Mouse (Mus musculus) midbrain, embryonic 13.5 days (tissue): ENCODE data around the gene Zfp148. TPM values are rescaled to one million over a fixed set of nuclear protein-coding genes. Genes with fewer than 3 reads are reported as not detected.
"Not testable (repeated sequence)": the region's sequence is repeated elsewhere in the genome, so short reads cannot be mapped to it uniquely, and the experiment has no call there.

Experiments
- ATAC-seq: fragments of 200-750 bp; cut with Nextera tagmentation; 2 replicates; pipeline ENCODE4 v1.8.0; 2017; ENCODE audit warnings: mild to moderate bottlenecking, moderate TSS enrichment, moderate library complexity
- H3K27ac ChIP-seq: fragments of 300-500 bp; sonication (generic); 2 replicates; pipeline ENCODE4 v1.5.1; 2015; ENCODE audit warnings: inconsistent platforms, mild to moderate bottlenecking, moderate library complexity
- H3K27me3 ChIP-seq: fragments of 300-500 bp; sonication (generic); 2 replicates; pipeline ENCODE4 v1.6.1; 2015; ENCODE audit warnings: mild to moderate bottlenecking, inconsistent platforms
- H3K36me3 ChIP-seq: fragments of 300-500 bp; sonication (generic); 2 replicates; pipeline ENCODE4 v1.6.1; 2015; ENCODE audit warnings: mild to moderate bottlenecking, inconsistent platforms
- H3K4me1 ChIP-seq: fragments of 300-500 bp; sonication (generic); replicated peaks from 2 replicates; pipeline ENCODE4 v1.6.1; 2015; ENCODE audit warnings: inconsistent platforms
- H3K4me2 ChIP-seq: fragments of 300-500 bp; sonication (generic); replicated peaks from 2 replicates; pipeline ENCODE4 v1.6.1; 2015; ENCODE audit warnings: moderate library complexity, mild to moderate bottlenecking, inconsistent platforms
- H3K4me3 ChIP-seq: fragments of 300-500 bp; sonication (generic); replicated peaks from 2 replicates; pipeline ENCODE4 v1.5.1; 2015; ENCODE audit warnings: mild to moderate bottlenecking, inconsistent platforms
- H3K9ac ChIP-seq: fragments of 300-500 bp; sonication (generic); replicated peaks from 2 replicates; pipeline ENCODE4 v1.6.1; 2015; ENCODE audit warnings: mild to moderate bottlenecking, inconsistent platforms
- H3K9me3 ChIP-seq: fragments of 300-500 bp; sonication (generic); 2 replicates; pipeline ENCODE4 v1.6.1; 2016; ENCODE audit warnings: mild to moderate bottlenecking, inconsistent platforms
- WGBS: fragments of 180-500 bp; shearing (Covaris S2); methylation state at CpG from one replicate; pipeline ENCODE4 v1.1.7; 2015; 5-methylcytosine and 5-hydroxymethylcytosine counted together
- polyA plus RNA-seq: library from polyadenylated mRNA; unstranded; fragments of >200 nt; fragmentation: Nextera tagmentation; extraction: Ambion mirVana; gene quantifications from 2 replicates; pipeline ENCODE4 v1.2.1, GENCODE M21; 2015

The Zfp148 gene
- polyA plus RNA-seq, 1 experiment from 2014 or later: 55.8 TPM

DNA sequence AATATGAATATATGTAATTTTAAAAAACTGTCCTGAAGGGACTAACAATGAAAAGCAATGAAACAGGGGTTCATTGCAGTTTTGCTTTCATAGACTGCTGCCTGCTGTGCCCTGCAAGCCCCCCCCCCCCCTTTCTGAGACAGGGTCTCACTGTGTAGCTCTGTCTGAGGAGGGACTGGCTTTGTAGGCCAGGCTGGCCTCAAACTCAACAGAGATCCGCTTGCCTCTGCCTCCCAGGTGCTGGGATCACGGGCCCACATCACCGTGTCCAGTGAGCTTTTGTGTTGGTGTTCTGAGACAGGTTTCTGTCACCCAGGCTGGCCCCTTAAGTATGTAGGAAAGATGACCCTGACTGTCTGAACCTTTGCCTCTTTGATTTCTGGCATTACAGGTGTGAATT lies 2.9 kb downstream of the Zfp148 start:
- no peak overlapping the region for H3K4me3 ChIP-seq
- no peak for ATAC-seq
- WGBS: 98% methylated on average over 3 of the region's 3 CpGs
- H3K4me1 ChIP-seq: peaks cover 33% of the 10 kb centered on the region
- no peaks in the 10 kb centered on the region for H3K9me3 ChIP-seq
- H3K4me2 ChIP-seq: 0 out of 2 replicates have a peak overlapping the region, but pooled peaks have one; percentile 9
- H3K9ac ChIP-seq: no peak overlapping the region
- no peaks in the 10 kb centered on the region for H3K36me3 ChIP-seq
- no peak overlapping the region for H3K27ac ChIP-seq
- H3K27me3 ChIP-seq: no peaks in the 10 kb centered on the region

DNA sequence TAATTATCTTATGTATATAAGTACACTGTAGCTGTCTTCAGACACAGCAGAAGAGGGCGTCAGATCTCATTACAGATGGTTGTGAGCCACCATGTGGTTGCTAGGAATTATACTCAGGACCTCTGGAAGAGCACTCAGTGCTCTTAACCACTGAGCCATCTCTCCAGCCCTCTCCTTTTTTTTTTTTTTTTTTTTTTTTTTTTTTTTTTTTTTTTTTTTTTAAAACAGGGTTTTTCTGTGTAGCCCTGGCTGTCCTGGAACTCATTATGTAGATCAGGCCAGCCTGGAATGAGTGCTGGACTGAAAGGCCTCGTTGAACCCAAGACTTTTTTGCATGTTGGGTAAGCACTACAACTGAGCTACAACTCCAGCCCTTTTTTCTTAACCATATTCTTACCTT lies 3.4 kb downstream of the Zfp148 start:
- not testable (repeated sequence) for ATAC-seq, H3K9ac ChIP-seq, H3K4me2 ChIP-seq, H3K27ac ChIP-seq, H3K36me3 ChIP-seq, H3K4me3 ChIP-seq, H3K9me3 ChIP-seq, H3K27me3 ChIP-seq
- peaks cover 31% of the 10 kb centered on the region for H3K4me1 ChIP-seq
- 82% methylated on average over 2 of the region's 2 CpGs for WGBS

DNA sequence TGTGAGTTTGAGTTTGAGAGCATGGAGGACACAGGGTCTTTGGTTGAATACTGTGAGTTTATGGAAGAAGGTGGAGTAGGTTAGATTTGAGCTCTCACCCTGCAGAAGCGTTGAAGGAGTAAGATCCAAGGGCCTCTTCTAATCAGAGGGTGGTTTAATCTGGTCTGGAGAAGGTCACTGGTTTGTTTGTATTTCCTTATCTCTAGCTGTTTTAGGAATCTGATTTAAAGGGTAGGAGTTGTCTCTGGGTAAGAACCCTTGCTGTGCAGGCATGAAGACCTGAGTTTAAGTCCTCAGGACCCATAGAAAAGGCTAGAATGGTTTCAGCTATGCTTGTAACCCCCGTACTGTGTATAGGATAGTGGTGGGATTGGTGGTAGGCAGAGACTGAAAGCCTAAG lies 6.4 kb downstream of the Zfp148 start:
- Histone ChIP-seq H3K36me3 (no peaks in the 10 kb centered on the region), H3K4me1 (peaks cover 17% of the 10 kb centered on the region), H3K27me3 (no peaks in the 10 kb centered on the region), H3K4me3 (no peak overlapping the region), H3K4me2 (no peak overlapping the region), H3K9ac (no peak overlapping the region), H3K27ac (no peak overlapping the region), H3K9me3 (no peaks in the 10 kb centered on the region)
- WGBS: 97% methylated on average over 2 of the region's 2 CpGs
- ATAC-seq: no peak

DNA sequence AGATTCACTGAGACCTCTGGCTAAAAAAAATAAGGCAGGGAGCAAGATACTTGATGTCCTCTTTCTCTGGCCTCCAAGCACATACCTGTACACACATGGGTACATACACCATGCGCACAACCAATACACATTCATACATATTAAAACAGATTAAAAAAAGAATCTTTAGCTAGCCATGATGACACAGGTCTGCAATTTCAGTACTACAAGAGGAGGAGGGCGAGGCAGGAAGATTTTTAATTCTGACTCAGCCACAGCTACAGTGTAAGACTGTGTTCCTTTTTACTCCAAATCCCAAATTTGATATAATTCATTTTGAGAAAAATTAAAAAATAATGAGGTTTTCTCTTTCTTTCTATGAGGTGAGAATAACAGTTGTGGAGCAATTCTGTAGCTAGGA lies 6.8 kb downstream of the Zfp148 start:
- Histone ChIP-seq H3K4me2 (no peak overlapping the region), H3K4me1 (peaks cover 13% of the 10 kb centered on the region), H3K36me3 (no peaks in the 10 kb centered on the region), H3K27me3 (no peaks in the 10 kb centered on the region), H3K9ac (no peak overlapping the region), H3K27ac (no peak overlapping the region), H3K4me3 (no peak overlapping the region), H3K9me3 (no peaks in the 10 kb centered on the region)
- WGBS: 96% methylated on average over 2 of the region's 2 CpGs
- no peak for ATAC-seq

DNA sequence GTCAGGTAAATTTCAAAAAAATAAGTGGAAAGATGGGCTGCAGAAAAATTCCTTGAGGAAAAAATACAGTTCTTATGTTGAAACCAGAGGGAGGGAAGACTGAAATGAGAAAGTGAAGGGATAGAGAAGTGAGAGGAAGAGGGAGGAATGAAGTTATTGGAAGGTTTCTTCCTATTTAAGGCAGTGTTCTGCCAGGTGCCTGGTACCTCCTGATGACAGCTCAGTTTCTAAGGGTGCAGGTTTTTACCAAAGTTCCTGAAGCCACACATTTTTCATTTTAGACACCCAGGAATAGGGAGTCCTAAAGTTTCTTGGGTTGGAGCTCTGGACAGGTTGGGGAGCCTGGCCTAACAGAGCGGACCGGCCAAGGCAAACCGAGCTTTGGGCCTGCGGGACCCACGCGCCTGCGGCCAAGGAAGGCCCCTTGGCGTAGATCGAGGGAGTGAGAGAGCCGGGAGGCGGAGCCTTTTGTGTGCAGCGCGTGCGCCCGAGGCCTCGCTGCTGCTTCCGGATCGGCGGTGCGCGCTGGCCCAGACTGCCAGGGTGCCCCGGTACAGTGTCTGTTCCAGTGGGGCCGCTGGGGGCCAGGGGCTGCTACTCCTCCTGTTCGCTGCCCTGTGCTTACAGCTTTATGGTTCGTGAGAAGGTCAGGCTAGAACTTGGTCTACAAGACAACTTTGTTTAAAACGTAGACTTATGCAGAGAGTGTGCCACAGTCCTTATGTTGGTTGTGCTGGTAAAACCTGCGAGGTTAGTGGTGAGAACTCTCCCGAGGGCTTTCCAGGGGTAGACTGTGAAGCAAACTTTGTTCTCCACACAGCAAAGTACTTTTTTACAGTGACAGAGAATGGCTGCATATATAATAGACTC lies 19.5 kb downstream of the Zfp148 start:
- no peaks in the 10 kb centered on the region for H3K9me3 ChIP-seq
- peak overlapping the region; percentile 78 for H3K4me2 ChIP-seq
- 0 out of 2 replicates have a peak overlapping the region, but pooled peaks have one; percentile 21 for H3K27ac ChIP-seq
- peak; percentile 85 for ATAC-seq
- H3K27me3 ChIP-seq: no peaks in the 10 kb centered on the region
- H3K4me3 ChIP-seq: peak overlapping the region; percentile 47
- no peaks in the 10 kb centered on the region for H3K36me3 ChIP-seq
- H3K9ac ChIP-seq: peak overlapping the region; percentile 69
- WGBS: 3% methylated on average over 28 of the region's 28 CpGs
- H3K4me1 ChIP-seq: peaks cover 26% of the 10 kb centered on the region

DNA sequence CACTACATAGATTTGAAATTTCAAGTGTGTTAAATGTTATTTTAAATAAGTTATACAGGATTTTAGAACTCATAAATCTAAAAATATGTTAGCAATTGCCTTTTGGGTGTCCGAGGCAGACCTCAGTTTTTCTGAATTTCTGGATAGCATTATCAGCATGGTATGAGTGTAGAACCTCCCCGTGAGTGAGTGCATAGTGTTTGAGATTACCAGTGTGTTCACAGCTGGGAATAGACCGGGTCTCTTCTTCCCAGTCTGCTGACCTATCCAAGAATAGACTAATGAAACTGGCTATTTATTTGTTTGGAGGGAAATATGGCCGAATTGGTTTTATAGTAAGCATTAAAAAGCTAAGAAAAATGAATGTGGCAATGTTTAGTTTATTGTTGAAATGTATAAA lies 20.3 kb downstream of the Zfp148 start:
- Histone ChIP-seq H3K4me1 (peaks cover 28% of the 10 kb centered on the region), H3K27me3 (no peaks in the 10 kb centered on the region), H3K36me3 (no peaks in the 10 kb centered on the region), H3K4me3 (no peak overlapping the region), H3K4me2 (no peak overlapping the region), H3K9ac (no peak overlapping the region), H3K9me3 (no peaks in the 10 kb centered on the region), H3K27ac (no peak overlapping the region)
- no peak for ATAC-seq
- 60% methylated on average over 4 of the region's 4 CpGs for WGBS

DNA sequence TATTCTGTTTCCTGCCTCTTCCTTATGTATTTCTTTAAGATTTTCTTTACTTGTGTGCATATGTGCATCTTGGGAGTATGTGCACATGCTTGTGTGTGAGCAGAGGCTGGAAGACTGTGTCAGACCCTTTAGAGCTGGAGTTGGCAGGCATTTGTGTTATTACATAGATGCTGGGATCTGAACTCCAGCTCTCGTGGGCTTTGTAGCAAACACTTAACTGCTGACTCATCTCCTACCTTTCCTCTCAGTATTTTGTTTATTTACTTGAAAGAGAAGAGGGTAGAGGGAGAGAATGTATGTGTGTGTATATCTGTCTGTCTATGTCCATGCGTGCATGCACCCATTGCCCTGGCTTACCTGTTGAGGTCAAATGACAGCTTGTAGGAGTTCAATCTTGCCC lies 22.6 kb downstream of the Zfp148 start:
- Histone ChIP-seq H3K4me1 (peaks cover 28% of the 10 kb centered on the region), H3K27ac (no peak overlapping the region), H3K27me3 (no peaks in the 10 kb centered on the region), H3K4me3 (no peak overlapping the region), H3K4me2 (no peak overlapping the region), H3K9ac (no peak overlapping the region), H3K36me3 (no peaks in the 10 kb centered on the region), H3K9me3 (no peaks in the 10 kb centered on the region)
- no peak for ATAC-seq
- WGBS: 90% methylated on average over 2 of the region's 2 CpGs

DNA sequence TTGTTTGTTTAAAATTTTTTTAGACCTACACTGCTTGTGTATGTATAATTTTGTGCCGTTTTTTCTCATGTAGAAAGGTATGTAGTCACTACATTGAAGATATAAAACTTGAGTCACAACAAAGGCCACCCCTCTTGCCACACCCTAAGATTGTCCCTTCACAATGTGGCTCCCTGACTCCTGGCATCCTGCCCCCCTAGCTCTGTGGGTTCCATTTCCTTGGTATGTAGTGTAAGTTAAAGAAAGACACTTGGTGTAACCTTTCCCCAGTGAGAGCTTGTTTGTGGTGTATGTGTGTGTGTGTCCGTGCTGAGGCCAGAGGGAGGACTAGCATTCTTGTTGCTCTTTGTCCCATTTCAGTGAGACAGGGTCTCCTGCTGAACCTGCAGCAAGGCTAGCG lies 23.4 kb downstream of the Zfp148 start:
- no peak overlapping the region for H3K9ac ChIP-seq
- no peak overlapping the region for H3K4me2 ChIP-seq
- no peak for ATAC-seq
- H3K36me3 ChIP-seq: no peaks in the 10 kb centered on the region
- no peaks in the 10 kb centered on the region for H3K9me3 ChIP-seq
- no peaks in the 10 kb centered on the region for H3K27me3 ChIP-seq
- H3K27ac ChIP-seq: no peak overlapping the region
- WGBS: 77% methylated on average over 3 of the region's 3 CpGs
- peaks cover 28% of the 10 kb centered on the region for H3K4me1 ChIP-seq
- H3K4me3 ChIP-seq: no peak overlapping the region

DNA sequence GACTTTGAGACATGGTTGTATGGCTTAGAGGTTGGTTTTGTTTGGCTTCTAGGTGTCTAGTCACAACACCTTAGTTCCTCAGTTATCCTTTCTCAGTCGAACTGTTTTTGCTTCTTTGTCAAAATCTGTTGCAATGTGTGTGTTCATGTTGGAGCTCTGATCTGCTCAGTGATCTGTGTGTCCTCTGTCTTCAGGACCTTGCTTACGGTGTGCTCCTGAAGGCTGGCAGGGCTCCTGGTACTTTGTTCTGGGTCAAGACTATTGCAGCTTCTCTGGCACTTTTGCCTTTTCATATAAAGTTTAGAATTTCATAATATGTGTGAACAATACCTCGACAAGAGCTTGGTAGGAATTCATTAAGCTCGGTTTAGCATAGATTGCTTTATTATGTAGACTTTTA lies 24.9 kb downstream of the Zfp148 start:
- 80% methylated on average over 4 of the region's 4 CpGs for WGBS
- no peak overlapping the region for H3K4me3 ChIP-seq
- H3K4me2 ChIP-seq: no peak overlapping the region
- ATAC-seq: no peak
- H3K9me3 ChIP-seq: no peaks in the 10 kb centered on the region
- H3K4me1 ChIP-seq: peaks cover 15% of the 10 kb centered on the region
- H3K27ac ChIP-seq: no peak overlapping the region
- no peaks in the 10 kb centered on the region for H3K36me3 ChIP-seq
- H3K9ac ChIP-seq: no peak overlapping the region
- H3K27me3 ChIP-seq: no peaks in the 10 kb centered on the region

DNA sequence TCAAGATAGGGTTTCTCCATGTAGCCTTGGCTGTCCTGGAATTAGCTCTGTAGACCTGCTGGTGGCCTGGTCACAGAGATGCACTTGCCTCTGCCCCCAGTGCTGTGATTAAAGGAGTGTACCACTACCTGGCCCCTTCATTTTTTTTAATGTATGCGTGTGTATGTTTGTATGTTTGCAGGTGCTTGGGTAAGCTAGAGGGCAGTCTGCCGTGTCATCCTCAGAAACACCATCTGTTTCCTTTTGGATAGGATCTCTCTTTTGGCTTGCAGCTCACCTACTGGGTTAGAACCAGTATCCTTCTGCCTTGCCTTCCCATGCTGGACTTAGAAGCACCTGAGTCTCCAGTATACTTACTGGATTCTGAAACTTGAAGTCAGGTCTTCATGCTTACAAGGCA lies 29.5 kb downstream of the Zfp148 start:
- Histone ChIP-seq H3K9me3 (no peaks in the 10 kb centered on the region), H3K27ac (no peak overlapping the region), H3K4me3 (no peak overlapping the region), H3K9ac (no peak overlapping the region), H3K36me3 (no peaks in the 10 kb centered on the region), H3K4me2 (no peak overlapping the region), H3K27me3 (no peaks in the 10 kb centered on the region), H3K4me1 (peaks cover 13% of the 10 kb centered on the region)
- 96% methylated on average over 2 of the region's 2 CpGs for WGBS
- no peak for ATAC-seq

DNA sequence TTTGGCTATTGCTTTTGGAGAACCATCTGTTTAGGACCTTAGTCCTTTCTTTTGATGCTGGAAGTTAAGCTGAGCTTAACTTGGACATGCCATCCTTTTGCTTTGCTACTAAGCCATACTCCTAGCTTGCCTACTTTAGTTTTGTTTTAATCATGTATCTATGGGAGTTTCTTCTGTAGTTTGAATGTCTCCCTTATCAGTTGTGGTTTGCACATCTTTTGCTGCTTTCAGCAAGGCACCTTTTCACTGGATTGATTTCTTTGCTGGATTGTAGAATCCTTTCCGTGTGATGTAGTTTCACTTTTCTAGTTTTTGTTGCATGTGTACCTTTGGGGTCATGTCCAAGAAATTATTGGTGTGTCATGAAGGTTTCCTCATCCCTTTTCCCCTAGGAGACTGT lies 30.0 kb downstream of the Zfp148 start:
- Histone ChIP-seq H3K4me3 (no peak overlapping the region), H3K9me3 (no peaks in the 10 kb centered on the region), H3K36me3 (no peaks in the 10 kb centered on the region), H3K27ac (no peak overlapping the region), H3K4me2 (no peak overlapping the region), H3K9ac (no peak overlapping the region), H3K27me3 (no peaks in the 10 kb centered on the region), H3K4me1 (peaks cover 11% of the 10 kb centered on the region)
- WGBS: 97% methylated on average over 1 of the region's 1 CpGs
- ATAC-seq: no peak

DNA sequence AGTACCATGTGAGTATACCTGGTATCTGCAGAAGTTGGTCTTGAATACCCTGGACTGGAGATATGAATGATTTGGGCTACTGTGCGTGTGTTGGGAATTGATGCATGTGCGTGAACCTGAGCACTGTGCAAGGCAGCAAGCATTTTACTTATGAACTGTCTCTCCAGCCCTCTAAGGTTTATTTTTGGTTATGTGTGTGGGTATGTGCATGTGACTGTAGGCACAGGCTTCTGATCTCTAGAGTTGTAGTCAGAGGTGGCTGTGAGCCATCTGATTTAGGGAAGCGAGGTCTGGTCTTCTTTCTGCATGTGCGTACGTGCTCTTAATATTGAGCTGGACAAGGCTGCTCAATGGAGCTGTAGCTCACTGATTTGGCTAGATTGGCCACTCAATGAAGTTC lies 33.6 kb downstream of the Zfp148 start:
- no peak for ATAC-seq
- WGBS: 93% methylated on average over 5 of the region's 5 CpGs
- Histone ChIP-seq H3K4me3 (no peak overlapping the region), H3K27me3 (no peaks in the 10 kb centered on the region), H3K4me2 (no peak overlapping the region), H3K9ac (no peak overlapping the region), H3K9me3 (no peaks in the 10 kb centered on the region), H3K4me1 (peaks cover 25% of the 10 kb centered on the region), H3K36me3 (no peaks in the 10 kb centered on the region), H3K27ac (no peak overlapping the region)

DNA sequence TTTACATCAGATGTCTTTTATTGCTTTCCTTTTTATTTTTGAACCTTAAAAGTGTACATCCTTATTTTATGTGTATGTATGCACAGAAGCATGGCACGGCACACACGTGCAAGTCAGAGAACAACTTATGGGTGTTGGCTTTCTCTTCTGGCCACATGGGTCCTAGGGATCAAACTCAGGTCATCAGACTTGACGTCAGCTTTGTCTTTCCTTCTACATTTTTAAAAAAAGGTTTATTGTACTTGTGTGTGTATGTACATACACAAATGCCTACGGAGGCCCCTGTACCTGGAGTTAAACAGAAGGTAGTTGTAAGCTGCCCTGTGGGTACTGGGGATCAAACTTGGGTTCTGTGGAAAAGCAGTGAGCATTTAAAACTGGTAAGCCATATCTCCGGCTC lies 35.0 kb downstream of the Zfp148 start:
- H3K36me3 ChIP-seq: no peaks in the 10 kb centered on the region
- no peak overlapping the region for H3K9ac ChIP-seq
- H3K27me3 ChIP-seq: no peaks in the 10 kb centered on the region
- no peak for ATAC-seq
- H3K9me3 ChIP-seq: no peaks in the 10 kb centered on the region
- 87% methylated on average over 5 of the region's 5 CpGs for WGBS
- no peak overlapping the region for H3K27ac ChIP-seq
- H3K4me2 ChIP-seq: no peak overlapping the region
- H3K4me1 ChIP-seq: peaks cover 25% of the 10 kb centered on the region
- H3K4me3 ChIP-seq: no peak overlapping the region
